Mouse (Mus musculus) lung, embryonic 16.5 days (tissue): ENCODE data around the gene Csf2ra. TPM values are rescaled to one million over a fixed set of nuclear protein-coding genes. Genes with fewer than 3 reads are reported as not detected.

Experiments used
- polyA plus RNA-seq: library from polyadenylated mRNA; unstranded; fragments of >200 nt; fragmentation: Nextera tagmentation; extraction: Ambion mirVana; gene quantifications from 2 replicates; pipeline ENCODE4 v1.2.1, GENCODE M21; 2015

Csf2ra gene
- polyA plus RNA-seq, 1 experiment from 2014 or later, result 33.4 TPM

Other genes with a start within 250 kb of the Csf2ra start
- 36.8 and 37.7 TPM in 2 replicates for gene Zfp950, start 87.6 kb downstream of the Csf2ra start, polyA plus RNA-seq
- gene Gm7102, start 52.1 kb downstream of the Csf2ra start, polyA plus RNA-seq, result 0.10 and 0.15 TPM in 2 replicates
- gene Gm6020, start 44.5 kb downstream of the Csf2ra start, polyA plus RNA-seq, result not detected in 2 replicates
- 2.0 TPM in 1 of 2 replicates, not detected in the other for gene Gm21060, start 68.6 kb upstream of the Csf2ra start, polyA plus RNA-seq